24 mouse cellular contexts compared by ENCODE assay signal in the genomic region with DNA sequence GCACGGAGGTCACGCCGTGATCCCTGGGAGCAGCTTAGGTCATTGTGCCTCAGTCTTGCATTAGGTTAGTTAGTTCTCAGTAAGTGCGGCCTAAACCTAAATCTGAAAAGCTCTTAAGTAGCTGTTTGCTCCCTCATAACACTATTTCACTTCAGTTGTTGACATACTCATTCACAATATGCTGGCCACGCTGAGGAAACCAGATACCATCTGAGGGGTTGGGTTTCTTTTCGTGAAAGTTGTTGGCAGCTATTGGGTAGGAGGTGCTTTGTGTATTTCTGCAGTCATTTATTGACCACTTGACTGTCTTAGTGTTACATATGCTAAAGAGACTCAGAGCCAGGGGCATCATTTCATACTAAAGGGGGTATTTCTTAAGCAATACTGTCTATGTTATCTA. TPM values are rescaled to one million over a fixed set of nuclear protein-coding genes. Genes with fewer than 3 reads are reported as not detected.
DNase-seq lines count a peak whose midpoint lies in the region; ATAC-seq and TF ChIP-seq lines count a peak whose summit lies in the region.
"Had no signal": no experiment of that assay in that cellular context is flagged by ENCODE, and none has a peak within 500 bp of the region (broad histone marks: within the 10 kb centered on the region; RNA-seq: fewer than 3 reads in every experiment).

No protein-coding gene starts in this region.

- peaks cover 19% of the 10 kb centered on the region for H3K4me1 ChIP-seq in liver, adult 2 months (ENCODE audit: control insufficient read depth, insufficient read depth, low read length)
- peaks cover 7% of the 10 kb centered on the region; the same call in 1 of the 2 replicates for H3K4me1 ChIP-seq in liver, embryonic 12.5 days
- peaks cover 15% of the 10 kb centered on the region for H3K4me1 ChIP-seq in forebrain, embryonic 16.5 days (replicated peaks; ENCODE audit: control insufficient read depth, insufficient read depth, low read length)

- no peaks in the 10 kb centered on the region for H3K27me3 ChIP-seq in liver, adult 2 months (ENCODE audit: control insufficient read depth, insufficient read depth, low read length)
- no peaks in the 10 kb centered on the region for H3K27me3 ChIP-seq in liver, embryonic 12.5 days (replicated peaks)
- H3K27me3 ChIP-seq in forebrain, embryonic 16.5 days (replicated peaks; ENCODE audit: control insufficient read depth, insufficient read depth, low read length): no peaks in the 10 kb centered on the region
- H3K27me3 ChIP-seq: forebrain, embryonic 13.5 days; heart, embryonic 12.5 days; hindbrain, embryonic 12.5 days; midbrain, embryonic 12.5 days had no signal

- H3K36me3 ChIP-seq in liver, adult 2 months (ENCODE audit: control insufficient read depth, insufficient read depth, low read length): no peaks in the 10 kb centered on the region
- no peaks in the 10 kb centered on the region for H3K36me3 ChIP-seq in liver, embryonic 12.5 days
- H3K36me3 ChIP-seq in forebrain, embryonic 16.5 days (ENCODE audit: control insufficient read depth, insufficient read depth): no peaks in the 10 kb centered on the region
- H3K36me3 ChIP-seq: heart, embryonic 12.5 days; hindbrain, embryonic 12.5 days; midbrain, embryonic 12.5 days had no signal

- H3K4me3 ChIP-seq in liver, adult 2 months (ENCODE audit: insufficient read depth, low read depth, low read length): no peak overlapping the region
- H3K4me3 ChIP-seq in liver, embryonic 12.5 days: no peak overlapping the region
- H3K4me3 ChIP-seq in forebrain, embryonic 16.5 days (replicated peaks; ENCODE audit: low read length): no peak overlapping the region
- H3K4me3 ChIP-seq: erythroblast, embryonic 14.5 days; forebrain, embryonic 13.5 days; heart, embryonic 12.5 days; hindbrain, embryonic 12.5 days; left cerebral cortex, adult 2 months; limb, embryonic 10.5 days; midbrain, embryonic 12.5 days; myocyte had no signal

- TF ChIP-seq POLR2A in liver, adult 2 months (IDR thresholded peaks at IDR 0.05; ENCODE audit: extremely low read depth, insufficient read depth, low read length): no peak

- H3K9ac ChIP-seq in liver, adult 2 months (ENCODE audit: low read depth, low read length): no peak overlapping the region
- H3K9ac ChIP-seq in liver, embryonic 12.5 days: no peak overlapping the region
- H3K9ac ChIP-seq in forebrain, embryonic 16.5 days (replicated peaks; ENCODE audit: low read depth, low read length): no peak overlapping the region
- H3K9ac ChIP-seq: forebrain, embryonic 13.5 days; heart, embryonic 12.5 days; hindbrain, embryonic 12.5 days; midbrain, embryonic 12.5 days had no signal

- ATAC-seq in liver, embryonic 12.5 days: no peak
- peak; percentile 47; the same call in 1 of the 2 replicates for ATAC-seq in megakaryocyte-erythroid progenitor cell, adult 5-6 weeks (replicated peaks; ENCODE audit: low FRiP score, low TSS enrichment, poor library complexity, severe bottlenecking)
- ATAC-seq in forebrain, embryonic 16.5 days: no peak
- ATAC-seq: forebrain, embryonic 13.5 days had no signal

- no peaks in the 10 kb centered on the region for H3K9me3 ChIP-seq in liver, embryonic 12.5 days (replicated peaks)
- H3K9me3 ChIP-seq in forebrain, embryonic 16.5 days (ENCODE audit: control insufficient read depth, low read length): no peaks in the 10 kb centered on the region
- H3K9me3 ChIP-seq: forebrain, embryonic 13.5 days; G1E; heart, embryonic 12.5 days; hindbrain, embryonic 12.5 days; limb, embryonic 10.5 days; midbrain, embryonic 12.5 days had no signal

- no peak overlapping the region for H3K27ac ChIP-seq in liver, adult 2 months (replicated peaks; ENCODE audit: insufficient read depth, low read depth, low read length)
- no peak overlapping the region for H3K27ac ChIP-seq in liver, embryonic 12.5 days
- H3K27ac ChIP-seq in forebrain, embryonic 16.5 days (ENCODE audit: low read length): no peak overlapping the region
- H3K27ac ChIP-seq: forebrain, embryonic 13.5 days; hindbrain, embryonic 12.5 days; left cerebral cortex, adult 2 months; limb, embryonic 10.5 days; midbrain, embryonic 12.5 days had no signal

- TF ChIP-seq CTCF in liver, adult 2 months (IDR thresholded peaks at IDR 0.05; ENCODE audit: low read depth, low read length): no peak

- no peak overlapping the region for H3K4me2 ChIP-seq in liver, embryonic 12.5 days
- no peak overlapping the region for H3K4me2 ChIP-seq in forebrain, embryonic 16.5 days (ENCODE audit: low read length)
- H3K4me2 ChIP-seq: forebrain, embryonic 13.5 days; heart, embryonic 12.5 days; hindbrain, embryonic 12.5 days; liver, embryonic 11.5 days; midbrain, embryonic 12.5 days had no signal

- peaks cover 31% of the 10 kb centered on the region for H3K79me2 ChIP-seq in liver, adult 2 months (ENCODE audit: control insufficient read depth, insufficient read depth, low read length)

- DNase-seq in liver, adult 2 months (ENCODE audit: extremely low read depth, low read depth, low spot score): peak; percentile 14
- DNase-seq in CD4-positive, CD25-positive, alpha-beta regulatory T cell, adult 2 months (ENCODE audit: low read depth, low spot score): peak; percentile 54
- peak; percentile 15 for DNase-seq in R1 (ENCODE audit: low read depth, low spot score)
- no peak for DNase-seq in right cerebral cortex, postnatal 10 days (ENCODE audit: low spot score in 2 of 2)
- DNase-seq: cerebellum, adult 2 months; cerebellum, postnatal 36 days; heart, postnatal 14 days; kidney, adult 9 months; kidney, postnatal 36 days; right cerebral cortex, postnatal 25 days; thymus, adult 2 months had no signal

- 43% methylated on average over 6 of the region's 6 CpGs for WGBS in liver, adult 2 months
- 59% methylated on average over 6 of the region's 6 CpGs for WGBS in liver, embryonic 12.5 days (ENCODE audit: insufficient replicate concordance)
- 79% methylated on average over 6 of the region's 6 CpGs for WGBS in forebrain, embryonic 16.5 days

RNA-seq across cellular contexts. Expression of a gene that starts 10.1 kb away (rescaled TPM):
- total RNA-seq in liver, adult 2 months (2014; rRNA removed): 5.8 and 6.9 TPM in 2 replicates
- polyA plus RNA-seq in liver, adult 2 months (2012; rRNA removed): 1.7 and 2.0 TPM in 2 replicates
- polyA plus RNA-seq in liver, embryonic 12.5 days (2016; fragmentation: Nextera tagmentation; extraction: Ambion mirVana): 7.6 and 8.5 TPM in 2 replicates
- total RNA-seq in megakaryocyte-erythroid progenitor cell, adult 5-6 weeks (2014; fragmentation: Nextera tagmentation): 5.3 and 6.1 TPM in 2 replicates
- 24.1 and 26.9 TPM in 2 replicates for total RNA-seq in megakaryocyte-erythroid progenitor cell, adult 5-6 weeks (2017)
- polyA plus RNA-seq in forebrain, embryonic 16.5 days (2015; fragmentation: Nextera tagmentation; extraction: Ambion mirVana): 30.8 and 32.3 TPM in 2 replicates

RNA-seq across cellular contexts. Expression of a gene that starts 44.8 kb away (rescaled TPM):
- 0.07 and 0.09 TPM in 2 replicates for total RNA-seq in liver, adult 2 months (2014; rRNA removed)
- not detected in 2 replicates for polyA plus RNA-seq in liver, adult 2 months (2012; rRNA removed)
- polyA plus RNA-seq in liver, embryonic 12.5 days (2016; fragmentation: Nextera tagmentation; extraction: Ambion mirVana): 0.18 and 0.23 TPM in 2 replicates
- not detected in 2 replicates for total RNA-seq in megakaryocyte-erythroid progenitor cell, adult 5-6 weeks (2014; fragmentation: Nextera tagmentation)
- total RNA-seq in megakaryocyte-erythroid progenitor cell, adult 5-6 weeks (2017): not detected in 2 replicates
- polyA plus RNA-seq in forebrain, embryonic 16.5 days (2015; fragmentation: Nextera tagmentation; extraction: Ambion mirVana): 43.5 and 64.5 TPM in 2 replicates
- total RNA-seq: G1E had no signal
- polyA plus RNA-seq: erythroblast, embryonic 14.5 days; G1E; myocyte had no signal

Comparison
In these comparisons a context has a peak if more than half of its experiments do, and no peak if none do; other contexts are left out.
1. DNase-seq: peak in liver, adult 2 months (single experiment), CD4-positive, CD25-positive, alpha-beta regulatory T cell, adult 2 months (single experiment) and R1 (single experiment); none in right cerebral cortex, postnatal 10 days (0 of 2).
2. RNA of a gene that starts 44.8 kb away (polyA plus RNA-seq): 43.5 to 64.5 TPM in forebrain, embryonic 16.5 days; 0.18 to 0.23 TPM in liver, embryonic 12.5 days and not detected in liver, adult 2 months; every median in the first group is over 10 times any median in the second.